Mouse (Mus musculus) splenic B cell, adult 2 months (primary cell): Measurements from ENCODE around the gene Pigk.
"Not testable (repeated sequence)": the region's sequence is repeated elsewhere in the genome, so short reads cannot be mapped to it uniquely, and the experiment has no call there.

Experiments
- DNase-seq: peaks from one replicate; pipeline ENCODE4 v3.0.0-alpha.2; 2011; ENCODE audit warnings: low read depth, low spot score
- H3K27me3 ChIP-seq: 2 replicates; pipeline ENCODE4 v1.6.1; 2012; ENCODE audit warnings: mild to moderate bottlenecking, low read length, moderate library complexity, mixed read lengths; ENCODE audit not compliant: control insufficient read depth, poor library complexity, insufficient read depth, severe bottlenecking
- H3K36me3 ChIP-seq: 2 replicates; pipeline ENCODE4 v1.6.1; 2012; ENCODE audit warnings: mild to moderate bottlenecking, low read length, moderate library complexity, mixed read lengths; ENCODE audit not compliant: control insufficient read depth, poor library complexity, insufficient read depth, severe bottlenecking

Pigk gene

DNA sequence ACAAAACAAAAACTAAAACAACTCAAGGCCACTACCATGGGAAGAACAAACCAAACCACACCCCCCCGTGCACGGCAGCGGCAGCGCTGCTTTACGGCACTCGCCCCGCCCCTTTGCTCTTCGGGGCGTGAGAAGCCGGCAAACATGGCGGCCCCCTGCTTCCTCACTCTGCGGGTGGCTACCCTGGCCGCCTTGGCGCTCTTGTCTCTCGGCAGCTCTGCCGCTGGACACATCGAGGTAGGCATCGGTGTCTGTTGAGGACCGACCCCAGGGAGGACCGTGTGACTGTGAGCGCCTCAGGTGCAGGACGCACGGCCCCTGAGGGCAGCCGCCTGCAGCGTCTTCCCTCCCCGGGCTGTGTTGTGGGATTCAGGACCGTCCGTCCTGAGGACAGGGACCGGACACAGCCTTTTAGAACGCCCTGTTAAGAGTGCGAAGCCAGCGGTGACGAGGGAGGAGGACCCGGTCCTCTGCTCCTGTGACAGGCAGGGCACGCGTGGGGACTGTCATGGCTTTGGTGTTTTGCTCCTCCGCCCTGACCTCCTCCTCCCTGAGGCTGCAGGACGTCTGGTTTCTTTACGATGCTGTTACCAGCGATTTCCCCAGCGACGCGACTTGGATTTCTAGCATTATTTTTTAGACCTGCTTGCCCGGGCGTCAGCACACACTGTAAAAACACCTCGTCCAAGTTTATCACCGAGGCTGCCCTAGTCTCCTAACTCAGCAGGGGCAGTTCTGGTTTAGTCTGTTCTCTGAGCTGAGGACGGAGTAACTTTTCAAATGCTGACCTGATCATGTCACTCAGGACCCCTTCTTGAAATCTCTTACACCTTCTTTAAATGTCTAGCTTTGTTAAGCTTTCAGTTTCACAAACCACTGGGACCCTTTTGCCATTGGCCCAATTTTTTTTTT, at the start of gene Pigk:
Pigk (plus strand) TSS at position 110 of the 912 bp plus-strand sequence.
- peak; percentile 94 for DNase-seq
- no peaks in the 10 kb centered on the region for H3K27me3 ChIP-seq
- no peaks in the 10 kb centered on the region for H3K36me3 ChIP-seq

DNA sequence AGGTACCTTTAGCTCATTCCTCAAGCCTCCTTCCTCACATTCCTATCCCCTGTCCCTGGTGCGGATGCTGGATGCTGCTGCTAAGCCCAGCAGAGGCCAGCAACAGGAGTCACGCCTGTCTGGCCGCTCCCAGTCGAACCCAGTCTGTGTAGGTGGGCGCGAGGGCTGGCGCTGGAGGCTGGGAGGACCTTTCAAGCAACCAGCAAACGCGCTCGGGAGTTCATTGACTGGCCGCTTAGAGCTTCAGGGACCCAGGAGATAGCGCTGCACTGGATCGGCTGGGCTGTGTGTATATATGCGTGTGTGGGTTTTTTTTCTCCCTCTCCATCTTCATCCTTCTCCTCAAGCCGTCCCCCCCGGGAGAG, 46.9 kb upstream of the Pigk start:
- Histone ChIP-seq H3K27me3 (no peaks in the 10 kb centered on the region), H3K36me3 (no peaks in the 10 kb centered on the region)
- DNase-seq = no peak

DNA sequence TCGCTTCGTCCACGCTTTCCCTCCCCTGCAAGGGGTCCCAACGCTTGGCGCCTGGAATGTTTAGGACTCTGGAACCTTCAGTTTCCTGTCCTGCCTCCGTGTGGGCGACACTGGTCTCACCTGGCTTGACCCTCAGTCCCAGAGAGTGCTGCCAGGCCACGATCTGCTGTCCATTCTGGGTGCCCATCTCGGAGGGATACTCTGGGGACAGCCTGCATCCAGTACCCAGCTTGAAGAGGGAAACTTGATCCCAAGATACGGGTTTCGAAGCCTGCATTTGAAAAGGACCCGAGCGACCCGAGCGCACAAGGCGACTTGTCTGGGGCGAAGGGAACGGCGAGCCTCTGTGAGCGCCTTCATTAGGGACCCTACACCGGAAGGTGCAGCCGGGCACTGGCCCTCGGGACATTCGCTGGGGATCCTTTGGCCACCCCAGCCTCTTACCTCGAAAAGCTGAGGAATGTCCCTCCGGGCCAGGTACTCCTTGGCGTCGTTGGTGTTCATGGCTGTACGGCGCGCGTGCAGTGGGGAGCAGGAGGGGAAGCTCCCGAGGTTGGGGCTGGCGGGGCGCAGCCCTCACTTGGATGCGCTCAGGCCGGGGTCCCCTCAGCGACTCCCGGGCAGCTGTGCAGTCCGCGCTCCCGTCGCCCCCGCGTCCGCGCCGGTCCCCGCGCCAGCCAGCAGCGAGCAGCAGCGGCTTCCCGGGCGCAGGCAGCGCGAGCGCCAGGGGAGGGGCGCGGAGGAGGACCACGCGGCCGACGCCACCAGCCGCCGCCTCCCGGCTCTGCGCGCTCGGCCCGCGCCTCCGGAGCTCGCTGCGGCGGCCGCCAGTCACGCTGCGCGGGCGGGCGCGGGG, 46.3 kb upstream of the Pigk start:
- Histone ChIP-seq H3K27me3 (no peaks in the 10 kb centered on the region), H3K36me3 (no peaks in the 10 kb centered on the region)
- DNase-seq = no peak

DNA sequence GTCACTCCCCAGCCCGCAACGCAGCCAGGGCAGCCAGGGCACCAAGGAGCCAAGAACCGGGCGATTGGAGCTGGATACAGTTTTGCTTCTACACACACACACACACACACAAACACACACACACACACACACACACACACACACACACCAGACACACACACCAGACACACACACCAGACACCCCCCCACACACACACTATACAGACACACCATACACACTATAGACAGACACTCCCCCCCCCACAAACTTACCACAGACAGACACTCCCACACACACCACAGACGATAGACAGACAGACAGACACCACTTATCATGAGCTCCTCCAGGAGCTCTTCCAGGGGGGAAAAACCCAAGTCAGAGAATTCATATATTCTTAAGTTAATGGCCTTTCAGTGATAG, 45.7 kb upstream of the Pigk start, which contains the start of gene Ak5:
Ak5 (minus strand) TSS at position 122 of the 400 bp plus-strand sequence.
- DNase-seq = no peak
- Histone ChIP-seq H3K27me3 (no peaks in the 10 kb centered on the region), H3K36me3 (no peaks in the 10 kb centered on the region)

DNA sequence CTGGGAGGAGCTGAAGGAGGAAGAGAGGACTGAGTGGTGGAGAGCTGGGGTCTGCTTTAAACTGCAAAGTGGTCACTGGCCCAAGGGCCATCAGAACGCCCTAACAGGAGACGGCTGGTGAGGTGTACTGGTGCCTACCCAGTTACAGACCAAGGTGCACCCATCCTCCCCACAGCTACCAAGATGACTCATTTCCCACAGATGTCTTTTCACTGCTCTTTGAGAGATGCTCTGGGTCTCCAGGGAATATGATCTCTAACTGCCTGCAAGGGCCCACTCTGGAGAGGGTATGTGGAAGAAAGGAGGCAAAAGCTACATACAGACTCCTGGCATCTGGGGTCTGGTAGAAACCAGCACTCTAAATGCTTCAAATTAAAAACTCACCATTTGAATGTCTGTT, 45.1 kb upstream of the Pigk start:
- H3K36me3 ChIP-seq = no peaks in the 10 kb centered on the region
- no peaks in the 10 kb centered on the region for H3K27me3 ChIP-seq
- no peak for DNase-seq

DNA sequence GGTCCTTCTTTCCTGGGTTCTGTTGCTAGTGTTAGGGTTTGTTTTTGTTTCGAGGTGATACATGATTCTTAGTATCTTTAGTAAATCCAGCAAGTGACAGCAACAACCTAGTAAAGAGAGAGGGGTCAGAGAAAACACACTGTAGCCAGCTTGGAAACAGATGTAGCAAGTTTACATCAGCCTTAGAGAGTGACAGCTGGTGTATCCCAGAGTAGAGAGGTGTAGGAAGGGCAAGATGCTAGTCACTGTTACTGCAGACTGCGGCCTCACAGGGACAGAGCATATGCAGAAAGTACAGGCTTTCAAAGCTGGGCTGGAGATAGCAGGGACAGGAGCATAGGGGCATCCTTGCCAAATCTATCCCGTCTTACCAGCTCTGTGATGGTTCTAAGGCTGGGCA, 44.1 kb upstream of the Pigk start:
- DNase-seq = no peak
- H3K36me3 ChIP-seq = no peaks in the 10 kb centered on the region
- H3K27me3 ChIP-seq = no peaks in the 10 kb centered on the region

DNA sequence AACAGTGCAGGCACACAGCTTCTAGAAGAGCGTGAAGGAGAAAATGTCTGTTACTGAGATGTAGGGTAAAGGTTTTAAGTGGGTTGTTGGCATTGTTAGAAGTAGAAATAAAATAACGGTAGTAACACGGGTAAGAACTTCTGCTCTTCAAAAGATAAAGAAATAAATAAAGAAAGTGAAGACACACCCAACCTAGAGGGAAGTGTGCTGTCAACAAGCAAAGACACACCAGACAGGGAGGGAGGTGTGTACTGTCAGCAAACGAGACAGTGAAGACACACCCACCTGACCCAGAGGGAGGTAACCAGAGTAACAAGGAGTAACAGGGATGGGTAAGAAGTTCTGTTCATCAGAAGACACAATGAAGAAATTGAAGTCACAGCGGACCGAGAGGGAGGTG, 39.2 kb upstream of the Pigk start:
- Histone ChIP-seq H3K36me3 (no peaks in the 10 kb centered on the region), H3K27me3 (no peaks in the 10 kb centered on the region)
- no peak for DNase-seq

DNA sequence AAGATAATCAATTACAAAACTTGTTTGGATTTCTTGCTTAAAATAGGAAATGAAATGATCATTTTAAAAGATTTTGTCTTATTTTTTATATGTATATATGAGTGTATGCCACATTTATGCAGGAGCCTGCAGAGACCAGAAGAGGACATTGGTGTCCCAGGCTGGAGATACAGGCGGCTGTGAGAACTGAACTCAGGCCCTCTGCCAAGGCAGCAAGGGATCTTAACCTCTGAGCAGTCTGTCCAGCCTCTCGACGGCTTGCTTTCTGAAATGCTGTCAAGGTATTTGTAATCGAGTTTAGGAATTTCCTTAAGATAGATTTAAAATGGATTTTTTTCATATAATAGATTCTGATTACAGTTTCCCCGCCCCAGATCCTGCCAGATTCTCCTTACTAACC, 25.4 kb upstream of the Pigk start:
- Histone ChIP-seq H3K27me3 (no peaks in the 10 kb centered on the region), H3K36me3 (no peaks in the 10 kb centered on the region)
- DNase-seq = no peak

DNA sequence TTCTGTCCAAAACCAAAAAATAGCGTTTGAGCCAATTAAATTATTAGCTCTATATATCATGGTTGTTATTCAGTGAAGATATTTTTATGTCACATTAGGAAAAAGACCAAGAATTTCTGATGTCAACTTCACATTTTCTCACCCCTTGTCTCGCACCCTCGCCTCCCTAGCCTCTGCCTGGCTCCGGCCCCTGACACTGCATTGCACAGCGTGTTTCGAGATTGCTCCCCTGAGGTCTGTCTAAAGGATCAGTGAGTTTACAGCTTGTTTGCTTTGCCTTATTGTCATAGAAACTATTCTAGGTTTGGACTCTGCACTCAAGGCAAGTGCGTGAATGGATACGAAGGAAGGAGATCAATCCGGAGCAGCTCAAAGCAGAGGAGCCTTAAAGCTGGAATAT, 24.8 kb upstream of the Pigk start:
- H3K36me3 ChIP-seq = no peaks in the 10 kb centered on the region
- no peak for DNase-seq
- H3K27me3 ChIP-seq = no peaks in the 10 kb centered on the region

DNA sequence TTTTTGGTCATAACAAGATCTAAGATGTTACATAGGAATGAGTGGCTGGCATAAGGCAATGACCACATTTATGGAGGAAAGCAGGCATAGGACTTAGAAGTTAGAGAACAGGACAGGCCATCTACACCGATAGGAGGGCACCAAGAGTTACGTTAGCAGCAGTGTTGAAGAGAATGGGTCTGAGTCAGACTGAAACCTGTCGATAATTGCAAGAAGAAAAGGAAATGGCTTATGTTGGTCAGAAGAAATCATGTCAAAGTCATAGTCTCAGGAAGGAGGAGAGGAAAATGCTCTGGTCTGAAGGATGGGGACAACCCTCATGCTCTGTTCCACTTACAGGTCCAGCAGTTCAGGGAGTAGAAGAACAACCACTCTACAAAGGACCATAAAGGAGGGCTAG, 18.9 kb upstream of the Pigk start:
- DNase-seq = no peak
- Histone ChIP-seq H3K36me3 (no peaks in the 10 kb centered on the region), H3K27me3 (no peaks in the 10 kb centered on the region)

DNA sequence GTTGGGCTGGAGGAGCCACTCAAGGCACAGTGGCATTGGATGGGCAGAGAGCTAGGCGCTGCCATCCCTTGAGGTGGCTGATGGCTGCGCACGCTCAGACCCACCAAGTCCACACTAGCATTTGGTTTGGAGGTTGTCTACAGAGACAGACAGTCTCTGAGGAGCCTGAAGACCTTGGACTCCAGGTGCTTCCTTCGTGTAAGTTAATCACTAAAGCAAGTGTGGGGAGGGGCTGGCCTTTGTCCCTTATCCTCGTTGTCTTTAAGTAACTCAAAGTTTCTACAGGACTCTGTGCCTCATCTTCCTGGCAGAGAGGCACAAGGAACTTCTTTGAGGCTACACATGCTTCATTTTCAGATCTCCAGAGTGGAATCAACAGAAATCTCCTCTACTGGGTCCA, 15.9 kb upstream of the Pigk start:
- no peak for DNase-seq
- no peaks in the 10 kb centered on the region for H3K36me3 ChIP-seq

DNA sequence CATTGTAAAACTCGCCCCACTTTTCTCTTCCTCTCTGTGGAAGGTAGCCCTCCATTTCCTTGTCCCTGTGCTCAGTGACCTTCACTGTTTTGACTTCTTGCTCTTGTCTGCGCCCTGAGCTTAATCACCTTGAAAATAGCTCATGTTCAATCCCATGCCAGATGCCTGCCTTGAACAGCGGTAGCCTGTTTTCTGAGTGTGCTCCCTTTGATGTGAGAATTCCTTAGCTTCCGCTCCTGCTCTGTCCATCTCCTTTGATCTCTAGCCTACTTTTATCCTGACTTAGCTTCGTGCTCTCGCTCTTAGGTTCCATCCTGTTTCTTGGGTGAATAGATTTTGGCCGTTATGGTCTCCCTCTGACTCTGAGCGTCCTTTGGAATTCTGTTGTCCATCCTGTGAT, 14.6 kb upstream of the Pigk start:
- Histone ChIP-seq H3K36me3 (no peaks in the 10 kb centered on the region), H3K27me3 (no peaks in the 10 kb centered on the region)
- no peak for DNase-seq

More for the DNA sequence above, 15.9 kb upstream of the Pigk start:
- no peaks in the 10 kb centered on the region for H3K27me3 ChIP-seq

DNA sequence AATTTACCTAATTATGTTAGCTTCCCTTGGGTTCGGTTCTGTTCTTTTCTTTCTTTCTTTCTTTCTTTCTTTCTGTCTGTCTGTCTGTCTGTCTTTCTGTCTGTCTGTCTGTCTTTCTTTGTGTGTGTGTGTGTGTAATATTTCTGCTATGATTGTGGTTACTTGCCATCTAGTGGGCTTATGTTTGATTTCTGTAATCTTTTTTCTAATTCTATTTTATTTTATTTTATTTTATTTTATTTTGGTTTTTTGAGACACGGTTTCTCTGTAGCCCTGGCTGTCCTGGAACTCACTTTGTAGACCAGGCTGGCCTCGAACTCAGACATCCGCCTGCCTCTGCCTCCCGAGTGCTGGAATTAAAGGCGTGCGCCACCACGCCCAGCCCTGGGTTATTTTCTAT, 12.4 kb upstream of the Pigk start:
- not testable (repeated sequence) for H3K36me3 ChIP-seq, H3K27me3 ChIP-seq
- peak; percentile 32 for DNase-seq

DNA sequence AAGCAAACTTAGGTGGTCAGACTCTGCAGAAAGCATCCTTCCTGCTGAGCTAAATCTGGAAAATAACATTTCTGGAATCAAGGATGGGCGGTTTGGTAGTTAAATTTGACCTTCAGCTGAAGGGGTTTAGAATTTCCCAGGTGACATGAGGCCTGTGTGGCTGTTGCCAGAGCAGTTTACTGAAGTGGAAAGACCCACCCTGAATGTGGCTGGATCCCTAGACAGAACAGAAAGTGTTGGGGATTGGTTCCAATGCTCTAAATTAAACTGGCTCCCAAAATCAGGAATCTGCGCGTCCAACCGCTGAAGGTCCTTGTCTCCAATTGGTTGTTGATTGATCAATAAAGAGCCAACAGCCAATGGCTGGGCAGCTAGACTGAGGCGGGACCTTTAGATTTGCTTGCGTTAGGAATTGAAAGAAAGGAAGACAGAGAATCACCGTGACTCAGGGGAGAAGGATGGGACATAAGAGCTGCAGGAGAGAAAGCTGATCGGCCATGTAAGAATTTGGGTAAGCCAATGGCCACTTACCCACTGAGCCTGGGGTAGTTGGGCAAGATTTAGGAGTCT, 11.5 kb upstream of the Pigk start:
- no peak for DNase-seq

DNA sequence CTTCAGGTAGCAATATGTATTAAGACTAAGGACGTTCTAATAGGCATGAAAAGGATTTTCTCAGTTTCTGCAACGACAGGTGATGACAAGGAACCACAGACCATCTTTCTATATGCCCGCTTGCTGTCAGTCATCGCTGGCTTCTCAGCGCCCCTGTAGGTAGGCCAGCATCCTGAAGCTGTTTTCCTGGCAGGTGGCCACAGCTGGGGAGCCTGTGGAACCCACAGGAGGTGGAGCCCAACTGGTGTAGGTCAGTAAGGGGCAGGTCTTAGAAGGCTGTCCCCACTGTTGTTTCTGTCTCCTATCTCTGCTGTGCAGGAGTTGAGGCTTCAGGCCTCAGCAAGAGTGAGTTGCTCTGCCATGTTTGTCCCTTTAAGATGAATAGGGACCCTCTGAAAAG, 8.1 kb upstream of the Pigk start:
- no peak for DNase-seq
- H3K36me3 ChIP-seq = no peaks in the 10 kb centered on the region

More for the DNA sequence above, 11.5 kb upstream of the Pigk start:
- Histone ChIP-seq H3K36me3 (no peaks in the 10 kb centered on the region), H3K27me3 (no peaks in the 10 kb centered on the region)

More for the DNA sequence above, 8.1 kb upstream of the Pigk start:
- H3K27me3 ChIP-seq = no peaks in the 10 kb centered on the region
